Mouse (Mus musculus) T-helper 17 cell (primary cell): Measurements from ENCODE around the gene Telo2.

Experiments
- in situ Hi-C, 2 experiments: fragments of 300-600 bp; cut with MboI, MseI; formaldehyde crosslinking; loops; 1 replicate in 1 of 2; 2 replicates in 1 of 2; pipeline ENCODE4 v1.15.1; 2025; ENCODE audit warnings: high pct_unique_total_duplicates in 2 of 2

The Telo2 gene

DNA sequence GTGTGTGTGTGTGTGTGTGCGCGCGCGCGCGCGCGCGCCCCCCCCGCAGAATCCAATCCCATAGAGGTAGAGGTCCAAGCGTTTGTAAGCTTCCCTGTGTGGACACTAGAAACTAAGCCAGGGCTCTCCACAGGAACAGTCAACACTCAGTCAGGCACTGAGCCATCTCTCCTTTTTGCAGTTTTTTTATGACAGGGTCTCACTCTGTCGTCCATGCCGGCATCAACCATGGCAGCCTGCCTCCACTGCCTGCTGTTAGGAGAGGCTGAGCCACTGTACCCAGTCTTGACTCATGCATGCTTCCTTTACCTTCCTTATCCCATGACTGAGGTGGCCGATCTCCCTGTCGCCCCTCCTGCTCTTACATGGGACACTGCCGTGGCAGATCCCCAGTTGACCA lies 8.0 kb downstream of the Telo2 start:
- in situ Hi-C loops, result no loop called here

DNA sequence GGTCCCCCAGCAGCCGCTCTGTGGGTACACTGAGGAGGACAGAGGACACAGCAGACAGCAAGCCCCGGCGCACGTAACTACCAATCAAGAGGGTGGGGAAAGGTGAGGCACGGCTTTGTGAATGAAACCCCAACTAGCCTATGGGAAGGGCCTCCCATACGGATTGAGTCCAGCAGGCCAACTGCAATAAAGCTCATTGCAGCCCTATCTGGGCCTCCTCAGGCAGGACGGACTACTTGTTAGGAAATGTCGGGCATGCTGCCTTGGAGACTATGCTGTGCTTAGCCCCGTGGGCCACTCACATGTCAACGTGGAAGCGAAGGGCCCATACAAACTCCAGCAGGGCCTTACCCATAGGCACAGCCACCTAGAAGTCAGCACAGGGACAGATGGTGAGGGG lies 14.4 kb downstream of the Telo2 start:
- in situ Hi-C loops, result no loop called here

DNA sequence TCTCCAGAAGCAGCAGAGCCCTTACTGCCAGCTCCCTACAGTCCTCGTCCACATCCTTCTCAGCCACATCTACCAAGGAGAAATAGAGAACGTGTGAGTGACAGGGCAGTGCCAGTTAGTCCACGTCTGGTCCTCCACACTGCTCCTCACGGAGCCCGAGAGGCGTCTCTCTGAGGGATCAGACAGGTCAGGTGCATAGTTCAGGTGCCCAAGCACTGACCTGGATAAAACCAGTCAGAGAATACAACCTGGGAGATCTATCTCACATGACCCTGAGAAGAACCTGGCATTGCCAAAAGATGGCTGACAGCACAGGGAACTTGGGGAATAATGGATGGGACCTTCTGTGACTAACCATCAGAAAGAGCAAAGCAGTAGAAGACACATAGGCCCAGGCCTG lies 15.7 kb downstream of the Telo2 start:
- in situ Hi-C loops, result no loop called here

DNA sequence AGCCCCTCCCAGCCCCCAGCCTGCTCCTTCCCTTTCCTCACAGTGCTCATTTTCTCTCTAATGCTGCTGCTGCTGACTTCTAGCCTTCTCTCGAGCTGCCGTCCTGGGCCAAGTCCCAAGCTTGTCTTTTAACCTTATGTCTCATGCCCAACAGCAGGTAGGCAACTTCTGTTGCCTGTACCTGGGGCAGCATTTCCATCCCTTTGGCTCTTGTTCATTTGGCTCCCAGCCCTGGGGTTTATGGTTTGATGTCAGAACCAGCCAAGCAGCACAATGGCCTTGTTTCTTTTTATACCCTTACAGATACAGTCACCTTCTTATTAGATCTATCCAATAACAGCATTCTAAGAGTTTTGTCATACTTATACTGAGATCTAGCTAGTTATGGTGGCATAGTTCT lies 19.5 kb downstream of the Telo2 start:
- in situ Hi-C loops, result no loop called here

DNA sequence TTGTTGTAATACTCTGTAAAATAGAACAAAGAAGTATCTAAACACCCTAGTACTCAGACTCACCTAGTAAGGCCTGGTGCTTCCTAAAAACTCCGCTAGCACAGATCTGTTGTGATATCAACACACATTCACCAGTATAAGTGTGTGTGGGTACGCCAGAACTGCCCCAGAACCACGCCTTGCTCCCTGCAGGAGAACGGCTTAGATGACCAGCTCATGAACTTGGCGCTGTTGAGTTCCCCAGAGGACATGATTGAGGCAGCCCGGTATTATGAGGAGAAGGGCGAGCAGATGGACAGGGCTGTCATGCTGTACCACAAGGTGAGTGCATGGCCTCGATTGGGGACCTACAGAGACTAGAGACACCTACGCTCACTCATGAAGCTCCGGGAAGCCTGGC lies 25.3 kb downstream of the Telo2 start:
- in situ Hi-C loops, result no loop called here

DNA sequence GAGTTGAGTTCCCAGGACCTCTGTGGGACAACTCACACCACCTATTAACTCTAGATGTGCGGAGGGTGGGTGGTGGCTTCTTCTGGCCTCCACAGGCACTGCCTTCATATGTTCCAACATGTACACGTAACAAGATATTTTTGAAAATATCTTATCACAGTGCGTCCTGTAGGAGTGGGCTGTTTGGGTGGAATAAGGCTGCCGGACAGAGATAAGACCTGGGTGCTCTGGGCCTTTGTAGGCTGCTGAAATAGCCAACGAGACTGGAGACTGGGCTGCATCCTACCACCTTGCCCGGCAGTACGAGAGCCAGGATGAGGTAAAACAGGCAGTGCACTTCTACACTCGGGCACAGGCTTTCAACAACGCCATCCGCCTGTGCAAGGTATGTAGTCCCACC lies 26.6 kb downstream of the Telo2 start:
- in situ Hi-C loops, result loop anchor here in 1 of 2 experiments (5.0 kb wide), 1 partner anchor 52 kb away; no protein-coding TSS in a partner anchor

DNA sequence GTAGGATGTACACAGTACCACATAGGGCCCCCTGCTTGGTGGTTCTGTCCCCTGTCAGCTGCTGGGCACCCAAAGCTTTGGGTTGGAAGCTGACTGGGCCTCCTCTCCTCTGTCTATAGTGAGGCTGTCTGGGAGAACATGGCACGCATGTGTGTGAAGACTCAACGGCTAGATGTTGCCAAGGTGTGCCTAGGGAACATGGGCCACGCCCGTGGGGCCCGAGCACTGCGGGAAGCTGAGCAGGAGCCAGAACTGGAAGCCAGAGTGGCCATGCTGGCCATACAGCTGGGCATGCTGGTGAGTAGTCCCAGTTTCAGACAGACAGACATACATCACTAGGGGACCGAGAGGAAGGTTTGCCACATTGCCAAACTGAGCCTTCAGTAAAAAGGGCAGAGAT lies 29.0 kb downstream of the Telo2 start:
- in situ Hi-C loops, result loop anchor here in 1 of 2 experiments (5.0 kb wide), 1 partner anchor 49 kb away; no protein-coding TSS in a partner anchor

DNA sequence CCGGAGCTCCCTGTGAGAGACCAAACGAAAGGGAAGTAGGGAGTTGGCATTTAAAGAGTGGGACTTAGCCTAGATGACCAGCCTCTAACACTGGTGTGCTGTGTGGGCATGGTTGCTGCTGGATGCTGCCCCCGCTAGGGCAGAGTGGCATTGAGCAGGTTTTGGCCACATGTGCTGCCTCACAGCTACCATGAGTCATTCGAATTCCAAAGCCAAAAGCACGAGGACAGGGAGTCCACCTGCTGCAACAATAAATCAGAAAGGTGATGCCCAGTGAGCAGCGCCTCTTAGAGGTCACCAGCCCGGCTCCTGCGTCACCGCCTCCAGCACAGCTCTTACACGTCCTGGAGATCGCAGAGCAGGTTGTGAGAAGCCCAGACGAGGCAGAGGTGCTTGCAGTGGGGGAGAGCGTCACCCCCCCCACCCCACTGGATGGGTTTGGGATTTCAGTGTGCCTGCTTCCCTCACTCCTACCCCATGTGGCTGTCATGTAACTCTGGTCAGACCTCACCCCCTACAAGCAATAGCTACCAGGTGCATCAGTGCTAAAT lies 30.9 kb downstream of the Telo2 start:
- in situ Hi-C loops, result loop anchor here in 1 of 2 experiments (5.0 kb wide), 1 partner anchor 48 kb away; no protein-coding TSS in a partner anchor

DNA sequence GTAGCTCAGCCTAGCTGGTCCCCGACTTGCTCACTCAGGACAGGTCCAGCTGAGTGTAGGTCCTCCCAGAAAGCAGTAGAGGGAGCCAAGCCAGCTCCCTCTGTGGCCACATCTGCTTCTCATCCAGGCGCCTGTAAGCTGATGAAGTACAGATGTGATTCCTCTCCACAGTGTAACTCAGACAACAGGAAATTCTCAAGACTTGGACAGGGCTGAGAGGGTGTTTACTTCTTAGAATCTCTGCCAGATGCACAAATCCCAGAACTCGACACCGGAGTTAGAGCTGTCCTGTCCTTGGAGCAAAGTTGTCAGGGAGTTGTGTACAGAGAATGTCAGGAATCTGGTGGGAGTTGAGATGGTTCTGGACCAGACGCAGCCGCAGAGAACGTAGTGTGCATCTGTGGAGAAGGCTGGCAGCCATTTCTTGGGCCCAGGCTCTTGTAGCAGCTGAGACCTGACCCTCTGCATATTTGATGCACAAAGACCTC lies 32.3 kb downstream of the Telo2 start, which contains the start of gene Tmem204:
TSS of gene Tmem204 (minus strand) at position 148 of the 488 bp plus-strand sequence.
- in situ Hi-C loops, result no loop called here

DNA sequence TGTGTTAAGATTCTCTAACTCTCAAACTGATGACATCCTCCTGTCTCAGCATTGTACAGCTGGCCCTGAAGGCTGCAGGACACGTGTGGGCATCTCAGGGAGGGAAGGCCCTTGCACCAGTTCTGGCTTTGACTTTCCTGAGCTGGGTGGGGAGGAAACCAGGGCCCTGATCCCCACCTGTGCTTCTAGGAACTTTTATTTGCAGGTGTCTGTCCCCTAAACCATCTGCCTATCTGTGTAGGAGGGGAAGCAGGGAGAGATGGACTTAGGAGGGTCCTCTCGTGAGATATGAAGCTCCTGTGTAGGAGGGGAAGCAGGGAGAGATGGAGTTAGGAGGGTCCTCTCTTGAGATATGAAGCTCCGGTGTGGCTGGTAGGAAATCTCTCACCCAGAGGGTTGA lies 32.9 kb downstream of the Telo2 start:
- in situ Hi-C loops, result no loop called here

DNA sequence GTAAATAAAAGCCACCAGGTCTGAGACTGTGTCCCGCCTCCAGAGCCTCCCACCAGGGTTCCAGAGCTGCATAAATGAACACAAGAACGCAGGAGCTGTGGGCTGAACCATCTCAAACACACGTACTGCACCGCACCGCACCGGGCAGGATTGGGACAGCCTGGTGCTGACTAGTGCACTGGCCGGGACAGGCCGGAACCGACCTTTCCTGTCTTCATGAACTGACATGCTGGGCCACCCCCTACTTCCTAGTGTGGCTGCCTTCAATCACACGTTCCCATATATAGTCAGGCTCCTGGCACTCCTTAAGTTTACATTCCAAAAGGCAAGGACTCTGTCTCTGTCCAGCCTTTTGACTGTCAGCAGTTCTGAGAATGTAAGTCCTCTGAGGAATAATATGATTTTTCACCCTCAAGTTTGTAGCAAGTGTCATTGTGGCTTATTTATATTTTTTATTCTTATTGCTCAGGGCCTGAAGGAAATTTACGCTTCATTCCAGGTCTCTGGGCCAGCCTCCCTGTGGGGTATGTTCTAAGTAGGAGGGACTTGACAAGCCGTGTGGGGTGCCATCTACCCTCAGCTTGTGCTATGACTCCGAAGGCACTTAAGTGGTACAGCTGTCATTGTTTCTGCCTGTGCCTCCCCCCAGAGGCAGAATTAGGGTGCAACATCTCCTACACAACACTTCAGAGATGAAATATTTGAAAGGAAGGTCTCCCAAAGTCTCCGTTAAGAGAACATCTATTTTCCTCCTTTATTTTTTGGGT lies 33.5 kb downstream of the Telo2 start:
- in situ Hi-C loops, result no loop called here

DNA sequence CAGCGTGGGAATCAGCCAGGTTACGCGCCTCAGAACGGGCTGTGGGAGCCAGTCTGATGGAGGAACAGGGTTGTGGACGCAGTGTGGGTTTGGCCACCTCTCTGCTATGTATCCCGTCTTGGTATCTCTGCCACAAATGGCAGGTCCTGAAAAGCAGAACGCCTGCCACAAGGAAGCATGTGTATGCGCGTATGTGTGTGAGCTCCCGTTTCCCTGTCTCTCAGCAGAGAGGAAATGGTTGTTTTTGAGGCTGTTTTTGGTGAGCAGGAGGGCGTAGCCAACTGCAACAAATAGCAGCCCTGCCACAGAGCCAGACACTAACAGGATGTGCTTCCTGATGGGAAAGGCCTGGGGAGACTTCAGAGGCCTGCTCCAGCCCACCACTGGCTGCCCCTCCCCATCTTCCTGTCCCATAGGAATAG lies 34.8 kb downstream of the Telo2 start:
- in situ Hi-C loops, result no loop called here

DNA sequence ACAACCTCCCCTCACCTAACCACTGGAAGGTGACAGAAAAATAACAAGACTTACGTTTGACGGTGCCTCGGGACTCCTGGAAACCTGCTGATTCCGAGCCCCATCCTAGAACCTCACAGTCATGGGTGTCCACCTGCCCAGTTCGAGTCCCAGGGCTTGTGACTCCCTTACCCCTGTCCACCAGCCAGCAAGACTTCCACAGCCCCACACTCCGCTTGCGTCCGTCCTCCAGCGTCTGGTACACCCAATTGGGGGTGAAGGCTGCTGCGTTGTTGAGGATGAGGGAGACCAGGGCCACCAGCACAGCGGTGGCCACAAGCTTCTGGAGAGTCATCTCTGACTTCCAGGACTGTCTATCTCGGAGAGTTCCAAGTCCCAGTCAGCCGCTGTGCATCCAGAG lies 35.6 kb downstream of the Telo2 start:
- in situ Hi-C loops, result no loop called here

DNA sequence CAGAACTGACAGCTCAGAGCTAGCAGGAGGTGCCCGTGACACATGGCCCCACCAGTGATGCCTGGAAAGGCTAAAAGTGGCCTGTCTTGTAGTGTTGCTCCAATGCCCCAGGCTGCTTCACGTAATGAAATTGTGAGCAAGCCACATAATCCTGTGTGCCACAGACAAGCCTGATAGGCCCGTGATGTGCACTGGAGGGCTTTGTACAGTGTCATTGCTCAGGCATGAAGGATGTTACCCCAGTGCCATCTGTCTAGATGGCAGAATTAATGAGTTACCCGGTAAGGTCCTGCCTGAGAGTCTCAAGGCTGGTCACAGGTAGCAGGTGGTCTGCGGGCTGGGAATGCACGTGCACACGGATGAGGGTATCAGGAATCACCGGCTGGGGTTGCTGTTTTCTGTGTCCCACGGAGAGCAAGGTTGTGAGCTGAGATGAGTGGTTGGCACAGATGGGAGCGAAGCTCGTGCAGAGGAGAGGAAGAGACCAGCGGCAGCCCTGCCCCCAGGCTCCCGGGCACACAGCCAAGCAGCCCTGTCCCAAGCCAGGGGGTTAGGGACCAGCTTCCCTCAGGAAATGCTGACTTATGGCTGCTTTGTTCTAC lies 37.9 kb downstream of the Telo2 start:
- in situ Hi-C loops, result no loop called here

DNA sequence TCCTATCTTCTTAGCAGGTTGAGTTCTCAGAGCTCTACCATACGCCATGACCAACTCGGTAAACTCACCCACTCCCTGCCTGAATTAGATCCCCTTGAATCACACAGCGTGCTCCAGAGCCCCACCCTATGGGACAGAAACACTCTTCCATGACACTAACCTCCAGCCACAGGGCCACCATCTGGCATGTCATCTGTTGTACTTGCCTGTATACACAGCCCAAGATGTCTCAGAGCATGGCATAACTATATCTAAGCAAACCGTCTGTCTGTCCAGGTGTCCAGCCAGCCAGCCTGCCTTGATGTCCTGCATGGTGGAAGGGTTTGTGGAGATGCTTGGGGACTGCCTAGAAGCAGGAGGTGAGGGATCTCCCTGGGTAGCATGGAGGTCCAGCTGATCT lies 38.9 kb downstream of the Telo2 start:
- in situ Hi-C loops, result no loop called here

DNA sequence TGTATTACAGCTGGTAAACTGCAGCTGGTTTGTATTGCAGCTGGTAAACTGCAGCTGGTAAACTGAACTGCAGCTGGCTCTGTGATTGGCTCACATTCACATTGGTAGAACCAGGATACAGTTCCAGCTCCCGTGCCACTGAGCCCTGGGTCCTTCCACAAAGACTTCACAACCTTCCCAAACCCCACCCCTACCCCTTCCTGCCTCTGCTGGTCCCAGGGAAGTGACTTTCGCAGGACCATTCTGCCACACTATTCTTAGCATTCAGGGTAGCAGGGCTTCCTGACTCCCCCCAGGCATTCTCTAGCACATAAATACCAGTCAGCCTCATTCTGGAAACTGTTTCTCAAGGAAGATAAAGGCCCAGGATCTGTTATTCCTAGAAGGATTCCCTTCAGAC lies 47.1 kb downstream of the Telo2 start:
- in situ Hi-C loops, result no loop called here

DNA sequence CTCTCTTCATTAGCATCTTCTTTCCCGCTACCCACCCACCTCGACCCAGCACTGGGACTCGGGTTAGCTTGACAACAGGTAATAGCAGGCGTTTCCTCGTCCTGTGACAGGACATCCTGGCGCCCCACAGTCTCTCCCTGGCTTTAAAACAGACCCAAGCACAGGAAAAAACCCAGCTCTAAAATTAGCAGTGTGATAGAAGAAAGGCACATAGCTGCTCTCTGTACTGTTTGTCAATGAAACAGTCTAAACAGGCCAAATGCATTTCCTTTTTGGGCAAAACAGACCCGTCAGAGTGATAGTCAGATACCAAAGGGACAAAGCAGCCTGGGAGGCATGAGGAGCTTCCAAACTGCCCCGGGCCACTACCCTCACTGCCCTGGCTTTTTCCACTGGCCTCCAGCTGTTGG lies 48.3 kb downstream of the Telo2 start:
- in situ Hi-C loops, result no loop called here

DNA sequence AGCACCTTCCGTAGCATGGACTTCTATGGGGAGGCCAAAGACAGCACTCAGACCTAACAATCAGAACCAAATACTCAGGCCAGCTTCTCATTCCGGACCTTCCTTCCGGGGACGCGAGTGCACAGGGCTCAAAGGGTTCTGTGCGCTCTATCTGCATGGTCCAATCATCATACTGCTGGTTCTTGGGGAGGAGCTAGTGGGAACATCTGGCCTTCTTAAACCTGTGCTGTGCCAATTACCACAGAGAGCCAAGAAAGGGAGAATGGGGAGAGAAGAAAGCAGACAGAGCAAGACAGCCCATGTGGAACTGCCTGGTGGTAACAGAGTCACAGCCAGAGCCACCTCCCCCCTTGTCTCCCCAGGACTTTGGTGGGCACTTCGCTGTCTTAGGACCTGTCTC lies 49.2 kb downstream of the Telo2 start:
- in situ Hi-C loops, result no loop called here

DNA sequence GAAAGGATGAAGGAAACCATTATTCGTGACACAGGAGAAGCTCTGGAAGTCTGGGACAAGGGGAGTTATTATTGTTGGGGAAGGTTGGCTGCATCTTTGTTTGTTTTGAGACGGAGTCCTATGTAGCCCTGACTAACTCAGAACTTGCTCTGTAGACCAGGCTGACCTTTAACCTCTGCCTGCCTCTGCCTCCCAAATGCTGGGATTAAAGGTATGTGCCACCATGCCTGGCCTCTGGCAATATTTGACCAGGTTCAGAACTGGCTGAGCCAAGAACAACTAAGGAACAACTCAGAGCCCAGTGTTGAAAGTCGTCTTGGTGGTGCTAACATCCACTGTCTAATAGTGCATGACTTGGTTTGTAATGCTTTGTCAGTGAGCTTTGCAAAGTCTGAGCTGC lies 50.6 kb downstream of the Telo2 start:
- in situ Hi-C loops, result no loop called here

DNA sequence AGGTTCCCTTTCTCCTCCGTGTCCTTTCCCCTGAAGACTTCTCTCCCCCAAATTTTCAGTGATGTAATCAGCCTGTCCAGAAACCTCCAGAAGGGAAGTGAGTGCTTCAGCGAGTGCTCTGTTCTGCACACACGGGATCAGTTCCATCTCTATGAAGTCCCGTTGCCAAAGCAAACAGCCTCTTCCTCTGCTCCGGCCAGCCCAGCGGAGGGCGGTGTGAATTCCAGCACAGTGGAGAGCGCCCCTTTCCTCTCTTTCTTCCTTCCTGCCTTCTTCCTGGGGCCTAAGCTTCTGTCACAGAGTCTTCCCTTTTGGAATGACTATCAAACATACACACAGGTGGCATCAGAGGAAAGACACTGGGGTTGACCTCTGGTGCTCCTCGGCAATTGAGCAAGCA lies 51.4 kb downstream of the Telo2 start:
- in situ Hi-C loops, result no loop called here

DNA sequence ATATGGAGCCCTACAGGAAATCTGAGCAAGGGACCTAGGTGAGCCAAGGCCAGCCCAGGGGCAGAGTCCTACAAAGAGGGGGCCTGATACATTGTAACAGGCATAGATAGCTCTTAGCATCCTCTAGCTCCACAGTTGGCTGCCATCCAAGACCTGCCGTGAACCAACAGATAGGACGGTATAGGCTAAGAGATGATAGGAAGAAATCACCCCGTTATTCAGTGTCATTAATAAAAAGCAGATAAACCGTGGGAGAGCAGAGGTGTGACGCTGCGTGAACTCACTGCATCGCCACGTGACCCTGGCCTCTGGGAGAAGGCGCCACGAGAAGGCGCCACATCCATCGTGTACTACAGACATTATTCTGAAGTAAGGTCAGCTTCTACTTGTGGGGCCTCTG lies 51.9 kb downstream of the Telo2 start:
- in situ Hi-C loops, result no loop called here

DNA sequence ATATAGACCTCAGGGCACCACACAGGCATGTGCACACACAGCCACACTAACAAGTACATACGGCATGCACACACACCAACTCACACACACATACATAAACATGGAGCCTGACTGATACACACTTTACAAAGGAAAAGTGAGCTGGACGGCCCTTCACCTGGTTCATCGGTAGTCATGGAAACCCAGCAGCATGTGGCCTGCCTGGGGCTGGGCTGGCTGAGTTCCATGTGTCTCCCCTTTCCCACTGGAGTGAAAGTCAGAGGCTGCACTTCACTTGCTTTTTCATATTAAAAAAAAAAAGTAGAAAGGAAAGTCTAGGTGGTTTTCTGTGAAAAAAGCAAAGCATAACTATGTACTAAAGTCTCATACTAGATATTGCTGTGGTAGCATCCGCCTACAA lies 52.5 kb downstream of the Telo2 start:
- in situ Hi-C loops, result no loop called here

DNA sequence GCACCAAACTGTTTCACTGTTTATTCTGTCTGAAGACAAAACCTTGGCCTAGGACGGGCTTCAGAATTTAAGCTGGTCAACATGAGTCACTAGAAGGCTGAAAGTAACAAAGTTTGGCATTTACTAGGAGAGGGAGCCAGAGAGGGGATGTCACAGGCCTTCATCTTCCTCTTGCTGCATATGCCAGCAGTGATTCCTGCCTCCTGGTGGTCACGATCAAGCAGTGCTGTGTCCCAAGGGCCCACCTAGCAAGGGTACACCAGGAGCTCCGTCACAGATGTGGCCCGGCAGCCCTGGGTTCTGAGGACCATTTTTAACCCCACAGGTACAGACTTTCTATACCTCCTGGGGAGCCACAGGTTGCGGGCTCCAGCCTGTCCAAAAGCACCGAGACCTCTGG lies 58.7 kb downstream of the Telo2 start:
- in situ Hi-C loops, result no loop called here
